Mouse (Mus musculus): ENCODE measurements at regions not wholly inside any gene's neighbourhood (a gene's known extent, or its start where the extent isn't known, plus 50 kb on each side); places are given as distances from the start of the nearest gene placed in this dataset.

GRCm38 (mm10) chr5:146648519-146649060, 63.6 kb upstream of the Gpr12 start:
- no peak for TF ChIP-seq CTCF (conservative IDR thresholded peaks at IDR 0.05; ENCODE audit: insufficient read depth, insufficient read length, low read depth, low read length)
- TF ChIP-seq POLR2A (IDR thresholded peaks at IDR 0.05; ENCODE audit: low read depth, low read length): no peak

Data from kidney, adult 2 months (tissue).